Mouse (Mus musculus) spleen, embryonic (tissue): Measurements from ENCODE around the gene Xk.
"Not testable (repeated sequence)": the region's sequence is repeated elsewhere in the genome, so short reads cannot be mapped to it uniquely, and the experiment has no call there.

Experiments used
- CTCF ChIA-PET: fragments of 350-600 bp; sonication (Branson Sonifier 250); formaldehyde crosslinking; loops from one replicate; lab custom pipeline; 2022; lab: Charles Lee

Gene Xk

GRCm38 (mm10) chrX:9272460-9273361 lies at the start of gene Xk:
TSS of gene Xk (plus strand) at chrX:9272756.
- CTCF ChIA-PET = interaction anchor here (0.6 kb wide), 1 partner anchor 94 kb away, joined by 5 read pairs; no protein-coding TSS in a partner anchor

- CTCF ChIA-PET = no interaction called here
These were observed 45.5 kb upstream of the Xk start for GRCm38 (mm10) chrX:9227105-9227504.

- CTCF ChIA-PET = no interaction called here
These were observed 31.6 kb upstream of the Xk start for GRCm38 (mm10) chrX:9240737-9241591.

- CTCF ChIA-PET = no interaction called here
These were observed 29.1 kb upstream of the Xk start for GRCm38 (mm10) chrX:9243381-9243864.

- CTCF ChIA-PET = no interaction called here
These were observed 27.8 kb upstream of the Xk start for GRCm38 (mm10) chrX:9244603-9245336.

- CTCF ChIA-PET = no interaction called here
These were observed 23.6 kb upstream of the Xk start for GRCm38 (mm10) chrX:9248911-9249310.

GRCm38 (mm10) chrX:9253990-9254389 lies 18.6 kb upstream of the Xk start:
- CTCF ChIA-PET = no interaction called here

GRCm38 (mm10) chrX:9254901-9255300 lies 17.7 kb upstream of the Xk start:
- CTCF ChIA-PET = no interaction called here

GRCm38 (mm10) chrX:9256766-9257165 lies 15.8 kb upstream of the Xk start, which contains the start of gene Gm14862:
TSS of gene Gm14862 (minus strand) at chrX:9256899.
- CTCF ChIA-PET = no interaction called here

GRCm38 (mm10) chrX:9257831-9258230 lies 14.7 kb upstream of the Xk start:
- CTCF ChIA-PET = no interaction called here

GRCm38 (mm10) chrX:9259267-9259666 lies 13.3 kb upstream of the Xk start:
- CTCF ChIA-PET = no interaction called here

GRCm38 (mm10) chrX:9271112-9271511 lies 1.4 kb upstream of the Xk start:
- CTCF ChIA-PET = interaction anchor here (0.5 kb wide), 1 partner anchor 396 kb away, joined by 3 read pairs; no protein-coding TSS in a partner anchor

- CTCF ChIA-PET = interaction anchor here (0.6 kb wide), 1 partner anchor 94 kb away, joined by 5 read pairs; no protein-coding TSS in a partner anchor
These were observed 553 bp upstream of the Xk start for GRCm38 (mm10) chrX:9271947-9272459.

GRCm38 (mm10) chrX:9273377-9274002 lies 934 bp downstream of the Xk start:
- CTCF ChIA-PET = no interaction called here

GRCm38 (mm10) chrX:9274321-9274720 lies 1.8 kb downstream of the Xk start:
- CTCF ChIA-PET = no interaction called here

- CTCF ChIA-PET = not testable (repeated sequence)
These were observed 10.9 kb downstream of the Xk start, which contains the start of gene H2al1m for GRCm38 (mm10) chrX:9283464-9283863. TSS of gene H2al1m (plus strand) at chrX:9283764.

GRCm38 (mm10) chrX:9293140-9293829 lies 20.7 kb downstream of the Xk start:
- CTCF ChIA-PET = not testable (repeated sequence)

- CTCF ChIA-PET = no interaction called here
These were observed 25.9 kb downstream of the Xk start for GRCm38 (mm10) chrX:9298413-9298864.

- CTCF ChIA-PET = no interaction called here
These were observed 30.2 kb downstream of the Xk start for GRCm38 (mm10) chrX:9302791-9303190.

GRCm38 (mm10) chrX:9303455-9303854 lies 30.9 kb downstream of the Xk start:
- CTCF ChIA-PET = no interaction called here
